Mouse (Mus musculus) forebrain, embryonic 13.5 days (tissue): ENCODE measurements around the gene Avpr2. TPM values are rescaled to one million over a fixed set of nuclear protein-coding genes. Genes with fewer than 3 reads are reported as not detected.
A peak's percentile ranks its signal among the peaks of the same experiment; 100 is the strongest.

Experiments
- ATAC-seq: fragments of 200-750 bp; cut with Nextera tagmentation; 2 replicates; pipeline ENCODE4 v1.8.0; 2017
- H3K27ac ChIP-seq: fragments of 300-500 bp; sonication (generic); 2 replicates; pipeline ENCODE4 v1.5.1; 2015; ENCODE audit warnings: inconsistent platforms, mild to moderate bottlenecking, moderate library complexity
- H3K27me3 ChIP-seq: fragments of 300-500 bp; sonication (generic); 2 replicates; pipeline ENCODE4 v1.6.1; 2015; ENCODE audit warnings: mild to moderate bottlenecking, inconsistent platforms
- H3K36me3 ChIP-seq: fragments of 300-500 bp; sonication (generic); 2 replicates; pipeline ENCODE4 v1.6.1; 2015; ENCODE audit warnings: mild to moderate bottlenecking, inconsistent platforms; ENCODE audit not compliant: poor library complexity, severe bottlenecking
- H3K4me1 ChIP-seq: fragments of 300-500 bp; sonication (generic); 2 replicates; pipeline ENCODE4 v1.6.1; 2015; ENCODE audit warnings: inconsistent platforms
- H3K4me2 ChIP-seq: fragments of 300-500 bp; sonication (generic); 2 replicates; pipeline ENCODE4 v1.6.1; 2015; ENCODE audit warnings: inconsistent platforms, mild to moderate bottlenecking, moderate library complexity
- H3K4me3 ChIP-seq: fragments of 300-500 bp; sonication (generic); 2 replicates; pipeline ENCODE4 v1.5.1; 2015; ENCODE audit warnings: mild to moderate bottlenecking, inconsistent platforms
- H3K9ac ChIP-seq: fragments of 300-500 bp; sonication (generic); 2 replicates; pipeline ENCODE4 v1.6.1; 2015; ENCODE audit warnings: mild to moderate bottlenecking, inconsistent platforms
- H3K9me3 ChIP-seq: fragments of 300-500 bp; sonication (generic); replicated peaks from 2 replicates; pipeline ENCODE4 v1.6.1; 2016; ENCODE audit warnings: inconsistent platforms
- WGBS: fragments of 180-500 bp; shearing (Covaris S2); methylation state at CpG from one replicate; pipeline ENCODE4 v1.1.7; 2015; 5-methylcytosine and 5-hydroxymethylcytosine counted together
- polyA plus RNA-seq: library from polyadenylated mRNA; unstranded; fragments of >200 nt; fragmentation: Nextera tagmentation; extraction: Ambion mirVana; gene quantifications from 2 replicates; pipeline ENCODE4 v1.2.1, GENCODE M21; 2015

Gene Avpr2
- polyA plus RNA-seq, 1 experiment from 2014 or later, result 0.15 TPM

DNA sequence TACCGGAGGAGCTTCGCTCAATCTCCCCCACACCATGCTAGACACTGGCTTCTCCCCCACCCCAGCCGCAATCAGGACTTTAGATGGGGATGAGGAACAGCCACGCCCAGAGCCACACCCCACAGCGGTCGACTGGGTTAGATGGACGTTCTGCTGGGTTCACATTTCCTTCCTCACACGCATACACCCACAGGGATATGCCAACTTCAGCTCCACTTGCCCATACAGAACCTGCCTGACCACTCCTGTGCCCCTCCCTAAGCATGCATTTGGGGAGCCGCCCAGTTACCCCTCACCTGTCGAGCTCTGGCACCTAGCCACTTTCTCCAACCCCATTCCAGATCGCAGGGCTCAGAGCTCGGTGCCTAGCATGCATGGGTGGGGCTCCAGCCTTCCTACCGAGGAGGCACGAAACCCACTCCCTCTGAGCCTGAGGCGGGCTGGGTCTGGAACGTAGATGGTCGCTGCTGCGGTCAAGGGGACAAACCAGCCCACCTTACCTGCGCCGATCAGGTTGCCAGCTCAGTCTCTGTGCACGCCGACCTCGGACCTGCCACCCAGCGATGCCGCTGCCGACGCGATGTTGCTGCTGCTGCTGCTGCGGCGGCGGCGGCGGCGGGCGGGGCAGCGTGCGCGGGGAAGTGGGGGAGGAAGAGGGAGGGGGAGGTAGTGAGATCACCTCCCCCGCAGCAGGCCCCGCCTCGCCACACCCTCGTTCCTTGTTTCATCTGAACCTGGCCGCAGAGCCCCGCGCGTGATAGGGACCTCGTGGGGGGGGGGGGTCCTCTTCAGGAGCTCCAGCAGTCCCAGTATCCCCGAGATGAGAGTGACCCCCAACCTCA lies 11.5 kb upstream of the Avpr2 start:
- ATAC-seq, result peak; percentile 66
- peak overlapping the region; percentile 73 for H3K9ac ChIP-seq
- 15% methylated on average over 38 of the region's 48 CpGs for WGBS
- H3K27me3 ChIP-seq, result 0 out of 2 replicates have a peak, but pooled peaks cover 5% of the 10 kb centered on the region
- peak overlapping the region; percentile 25; the same call in 1 of the 2 replicates for H3K27ac ChIP-seq
- no peaks in the 10 kb centered on the region for H3K9me3 ChIP-seq
- H3K4me3 ChIP-seq, result peak overlapping the region; percentile 52
- no peaks in the 10 kb centered on the region for H3K36me3 ChIP-seq
- H3K4me1 ChIP-seq, result no peaks in the 10 kb centered on the region; the same call in 1 of the 2 replicates
- peak overlapping the region; percentile 63 for H3K4me2 ChIP-seq

- H3K4me2 ChIP-seq, result peak overlapping the region; percentile 63
- H3K4me1 ChIP-seq, result no peaks in the 10 kb centered on the region; the same call in 1 of the 2 replicates
- WGBS, result 25% methylated on average over 16 of the region's 16 CpGs
- H3K9me3 ChIP-seq, result no peaks in the 10 kb centered on the region
- peak overlapping the region; percentile 10; the same call in 1 of the 2 replicates for H3K27ac ChIP-seq
- H3K36me3 ChIP-seq, result no peaks in the 10 kb centered on the region
- ATAC-seq, result peak; percentile 36
- H3K4me3 ChIP-seq, result peak overlapping the region; percentile 52
- H3K9ac ChIP-seq, result peak overlapping the region; percentile 73
- H3K27me3 ChIP-seq, result 0 out of 2 replicates have a peak, but pooled peaks cover 5% of the 10 kb centered on the region
Observed at GRCm38 (mm10) chrX:73881036-73881427, 10.9 kb upstream of the Avpr2 start.

DNA sequence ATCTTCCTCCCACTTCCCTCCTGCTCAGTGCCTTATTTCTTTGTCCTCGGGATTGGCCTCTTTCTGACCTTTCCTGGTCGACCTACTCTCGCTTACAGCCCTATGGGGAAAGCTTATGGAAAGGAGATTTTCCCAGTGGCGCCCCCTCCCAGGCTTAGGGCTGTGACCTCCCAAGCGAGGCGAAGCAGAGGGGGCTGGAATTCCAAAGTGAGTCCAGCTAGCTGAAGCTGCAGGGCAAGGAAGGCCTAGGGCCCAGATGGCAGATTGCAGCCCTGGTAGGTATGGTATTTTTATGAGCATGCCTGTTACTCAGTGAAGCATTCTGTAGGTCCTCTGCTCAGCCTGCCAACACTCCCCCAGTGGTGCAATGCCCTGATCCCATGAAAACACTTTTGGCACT lies 10.4 kb upstream of the Avpr2 start:
- no peaks in the 10 kb centered on the region for H3K9me3 ChIP-seq
- H3K27me3 ChIP-seq, result 0 out of 2 replicates have a peak, but pooled peaks cover 5% of the 10 kb centered on the region
- H3K27ac ChIP-seq, result peak overlapping the region; percentile 10; the same call in 1 of the 2 replicates
- peak overlapping the region; percentile 63 for H3K4me2 ChIP-seq
- H3K36me3 ChIP-seq, result no peaks in the 10 kb centered on the region
- no peak for ATAC-seq
- H3K4me3 ChIP-seq, result no peak overlapping the region
- WGBS, result 28% methylated on average over 6 of the region's 6 CpGs
- no peaks in the 10 kb centered on the region; the same call in 1 of the 2 replicates for H3K4me1 ChIP-seq
- H3K9ac ChIP-seq, result peak overlapping the region; percentile 73; the same call in 1 of the 2 replicates

GRCm38 (mm10) chrX:73892833-73893232 lies 931 bp downstream of the Avpr2 start:
- WGBS, result 89% methylated on average over 14 of the region's 14 CpGs
- H3K4me3 ChIP-seq, result no peak overlapping the region
- H3K9ac ChIP-seq, result no peak overlapping the region
- H3K27me3 ChIP-seq, result no peaks in the 10 kb centered on the region
- no peaks in the 10 kb centered on the region for H3K4me1 ChIP-seq
- no peaks in the 10 kb centered on the region for H3K36me3 ChIP-seq
- no peak for ATAC-seq
- no peak overlapping the region for H3K4me2 ChIP-seq
- no peaks in the 10 kb centered on the region for H3K9me3 ChIP-seq
- H3K27ac ChIP-seq, result no peak overlapping the region

GRCm38 (mm10) chrX:73895719-73896118 lies 3.8 kb downstream of the Avpr2 start, which contains the start of gene L1cam:
TSS of gene L1cam (minus strand) at chrX:73896105.
- no peaks in the 10 kb centered on the region for H3K27me3 ChIP-seq
- H3K4me3 ChIP-seq, result no peak within 1 kb of the TSS
- no peaks in the 10 kb centered on the region for H3K4me1 ChIP-seq
- WGBS, result 25% methylated on average over 2 of the region's 2 CpGs
- H3K4me2 ChIP-seq, result no peak within 1 kb of the TSS
- H3K36me3 ChIP-seq, result no peaks in the 10 kb centered on the region
- H3K9me3 ChIP-seq, result no peaks in the 10 kb centered on the region
- no peak within 1 kb of the TSS for H3K27ac ChIP-seq
- no peak within 1 kb of the TSS for H3K9ac ChIP-seq
- ATAC-seq, result no peak

DNA sequence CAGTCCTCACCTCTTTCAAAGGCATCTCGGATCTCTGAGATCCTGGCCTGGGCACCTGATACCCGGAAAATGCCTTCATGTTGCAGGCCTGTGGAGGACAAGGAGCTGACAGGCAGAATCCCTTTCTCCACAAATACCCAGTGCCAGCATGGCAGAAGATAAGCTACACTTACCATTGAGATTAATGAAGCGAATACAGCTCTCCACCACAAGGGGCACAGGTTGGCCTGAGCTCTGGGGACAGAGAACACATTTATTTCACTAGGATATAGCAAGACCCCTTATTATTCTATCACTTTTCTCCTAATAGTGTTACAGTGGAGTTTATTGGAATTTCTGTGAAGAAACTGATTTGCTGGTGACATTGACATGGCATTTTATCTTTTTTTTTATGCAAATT lies 6.1 kb downstream of the Avpr2 start:
- no peak for ATAC-seq
- H3K36me3 ChIP-seq, result no peaks in the 10 kb centered on the region
- H3K27me3 ChIP-seq, result no peaks in the 10 kb centered on the region
- H3K4me3 ChIP-seq, result no peak overlapping the region
- 74% methylated on average over 3 of the region's 3 CpGs for WGBS
- no peaks in the 10 kb centered on the region for H3K4me1 ChIP-seq
- H3K9me3 ChIP-seq, result no peaks in the 10 kb centered on the region
- no peak overlapping the region for H3K4me2 ChIP-seq
- no peak overlapping the region for H3K27ac ChIP-seq
- H3K9ac ChIP-seq, result no peak overlapping the region

DNA sequence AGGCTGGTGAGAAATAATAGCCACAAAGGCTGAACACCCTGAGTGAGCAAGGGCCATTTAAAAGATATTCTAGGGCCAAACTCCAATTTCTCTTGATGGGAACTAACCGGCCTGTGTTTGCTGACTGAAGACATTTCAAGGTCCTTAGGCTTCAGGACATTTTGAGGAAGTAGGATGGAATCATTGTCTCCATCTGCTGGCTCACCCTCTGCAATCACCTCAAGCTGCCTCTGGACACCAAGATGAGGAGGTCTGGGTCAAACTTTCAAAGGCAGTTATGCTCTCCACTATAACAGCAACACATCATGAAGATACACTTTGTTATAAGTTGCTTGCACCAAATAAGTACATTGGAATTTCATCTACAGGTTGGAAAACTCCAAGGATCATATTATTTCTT lies 18.1 kb downstream of the Avpr2 start:
- Histone ChIP-seq H3K4me1 (peaks cover 6% of the 10 kb centered on the region; the same call in 1 of the 2 replicates), H3K9me3 (no peaks in the 10 kb centered on the region), H3K36me3 (no peaks in the 10 kb centered on the region), H3K4me3 (no peak overlapping the region), H3K4me2 (no peak overlapping the region), H3K27me3 (no peaks in the 10 kb centered on the region), H3K9ac (no peak overlapping the region), H3K27ac (no peak overlapping the region)
- ATAC-seq, result no peak
- WGBS, result 67% methylated on average over 1 of the region's 1 CpGs

- H3K9ac ChIP-seq, result no peak overlapping the region
- H3K27ac ChIP-seq, result no peak overlapping the region
- no peaks in the 10 kb centered on the region for H3K36me3 ChIP-seq
- no peak overlapping the region for H3K4me2 ChIP-seq
- no peak for ATAC-seq
- no peak overlapping the region for H3K4me3 ChIP-seq
- no peaks in the 10 kb centered on the region for H3K27me3 ChIP-seq
- peaks cover 6% of the 10 kb centered on the region; the same call in 1 of the 2 replicates for H3K4me1 ChIP-seq
- H3K9me3 ChIP-seq, result no peaks in the 10 kb centered on the region
Observed at GRCm38 (mm10) chrX:73910451-73910850, 18.5 kb downstream of the Avpr2 start.

- H3K9ac ChIP-seq, result no peak overlapping the region
- no peak overlapping the region for H3K4me3 ChIP-seq
- H3K9me3 ChIP-seq, result no peaks in the 10 kb centered on the region
- H3K4me1 ChIP-seq, result peaks cover 6% of the 10 kb centered on the region; the same call in 1 of the 2 replicates
- H3K36me3 ChIP-seq, result no peaks in the 10 kb centered on the region
- no peak overlapping the region for H3K27ac ChIP-seq
- WGBS, result 22% methylated on average over 21 of the region's 26 CpGs
- no peaks in the 10 kb centered on the region for H3K27me3 ChIP-seq
- peak overlapping the region; percentile 49 for H3K4me2 ChIP-seq
- no peak for ATAC-seq
Observed at GRCm38 (mm10) chrX:73911156-73911555, 19.3 kb downstream of the Avpr2 start.

DNA sequence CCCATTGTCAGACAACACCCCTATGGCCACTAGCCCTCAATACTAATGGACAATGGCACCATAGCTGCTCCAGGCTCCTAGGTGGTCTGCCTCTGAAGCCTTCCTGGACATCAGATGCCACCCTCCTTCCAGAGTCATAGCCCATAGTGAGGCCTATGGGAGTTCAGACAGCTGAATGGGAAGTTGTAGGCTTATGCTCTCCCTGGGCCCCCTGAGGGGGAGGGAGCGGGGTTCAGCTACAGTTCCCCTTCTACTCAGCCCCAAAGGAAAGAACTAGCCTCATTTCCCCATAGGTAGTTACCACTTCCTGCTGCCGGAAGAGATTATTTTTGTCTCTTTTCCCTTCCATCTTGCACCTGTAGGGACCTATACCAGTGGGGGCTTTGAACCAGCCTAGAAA lies 19.7 kb downstream of the Avpr2 start:
- 83% methylated on average over 2 of the region's 2 CpGs for WGBS
- H3K27ac ChIP-seq, result no peak overlapping the region
- H3K9ac ChIP-seq, result no peak overlapping the region
- H3K27me3 ChIP-seq, result no peaks in the 10 kb centered on the region
- 0 out of 2 replicates have a peak, but pooled peaks cover under 1% of the 10 kb centered on the region for H3K36me3 ChIP-seq
- no peak overlapping the region for H3K4me2 ChIP-seq
- peaks cover 6% of the 10 kb centered on the region; the same call in 1 of the 2 replicates for H3K4me1 ChIP-seq
- ATAC-seq, result no peak
- H3K9me3 ChIP-seq, result no peaks in the 10 kb centered on the region
- no peak overlapping the region for H3K4me3 ChIP-seq

DNA sequence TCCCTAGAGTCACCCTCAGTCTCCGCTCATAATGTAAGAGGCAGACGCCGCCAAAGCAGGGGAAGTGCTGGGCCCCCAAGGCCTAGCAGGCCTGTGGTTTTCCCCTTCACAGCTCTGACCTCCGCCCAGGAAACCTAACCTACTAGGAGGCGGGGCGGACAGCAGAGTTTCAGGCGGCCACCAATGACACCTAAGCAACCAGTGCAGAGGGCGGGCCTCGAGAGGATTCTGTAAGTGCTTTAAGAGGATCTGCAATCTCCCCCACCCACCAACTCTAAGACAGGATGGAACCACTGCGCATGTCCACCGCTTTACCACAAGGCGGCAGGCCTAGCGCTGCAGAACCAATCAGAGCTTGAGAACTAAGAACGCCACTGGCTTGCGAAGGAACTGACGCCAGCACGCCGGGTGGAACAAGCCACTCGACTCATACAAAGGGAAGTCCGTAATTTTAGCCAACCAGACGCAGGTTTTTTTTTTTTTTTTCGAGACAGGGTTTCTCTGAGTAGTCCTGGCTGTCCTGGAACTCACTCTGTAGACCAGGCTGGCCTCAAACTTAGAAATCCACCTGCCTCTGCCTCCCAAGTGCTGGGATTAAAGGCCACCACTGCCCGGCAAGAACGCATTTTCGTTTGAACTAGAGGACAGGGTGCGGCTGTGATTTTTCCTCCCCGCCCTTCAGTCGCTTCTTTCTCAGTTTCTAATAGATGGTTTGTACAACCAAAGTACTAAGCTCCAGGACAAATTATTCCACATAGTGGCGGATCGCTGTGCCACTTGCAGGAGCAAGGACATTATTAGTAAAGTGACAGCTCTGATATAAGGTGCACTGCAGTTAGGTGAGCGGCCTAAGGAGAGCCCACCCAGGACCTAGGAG lies 23.2 kb downstream of the Avpr2 start:
- H3K9ac ChIP-seq, result 0 out of 2 replicates have a peak overlapping the region, but pooled peaks have one; percentile 26
- no peaks in the 10 kb centered on the region for H3K27me3 ChIP-seq
- WGBS, result 24% methylated on average over 31 of the region's 31 CpGs
- peak overlapping the region; percentile 19 for H3K4me3 ChIP-seq
- peaks cover 8% of the 10 kb centered on the region; the same call in 1 of the 2 replicates for H3K4me1 ChIP-seq
- peaks cover 35% of the 10 kb centered on the region; the same call in 1 of the 2 replicates for H3K36me3 ChIP-seq
- H3K27ac ChIP-seq, result peak overlapping the region; percentile 75
- H3K4me2 ChIP-seq, result peak overlapping the region; percentile 51
- peak; percentile 97 for ATAC-seq
- no peaks in the 10 kb centered on the region for H3K9me3 ChIP-seq
